Mouse (Mus musculus) left cerebral cortex, adult 6 months (tissue): ENCODE measurements around the gene Arpc2. TPM values are rescaled to one million over a fixed set of nuclear protein-coding genes. Genes with fewer than 3 reads are reported as not detected.

ENCODE experiments used
- long read RNA-seq, 2 experiments: library from polyadenylated mRNA; unstranded; transcript quantifications; one replicate each; pipeline ENCODE4 v2.0.0; 2019 to 2020
- polyA plus RNA-seq: library from polyadenylated mRNA; unstranded; fragments of <200 nt; fragmentation: Nextera tagmentation; gene quantifications from 2 replicates; pipeline ENCODE4 v1.2.3, GENCODE M21; 2021

Arpc2 gene
- 140 and 213 TPM in 2 replicates for polyA plus RNA-seq
- long read RNA-seq, experiment 1, transcript Arpc2-203 (11 exons, 1,439 nt) = minor isoform, 126 of 413 reads
- long read RNA-seq, experiment 1, transcript Arpc2-201 (10 exons, 1,404 nt) = major isoform, 241 of 413 reads
- long read RNA-seq, experiment 1, partial matches to known transcripts = 25 of 413 reads
- long read RNA-seq, experiment 1, other reads (novel, unspliced or antisense) = 21 of 413 reads
- long read RNA-seq, experiment 2, transcript Arpc2-201 (10 exons, 1,404 nt) = minor isoform, 68 of 210 reads
- long read RNA-seq, experiment 2, transcript Arpc2-203 (11 exons, 1,439 nt) = major isoform, 80 of 210 reads
- long read RNA-seq, experiment 2, partial matches to known transcripts = 55 of 210 reads
- long read RNA-seq, experiment 2, other reads (novel, unspliced or antisense) = 7 of 210 reads

DNA sequence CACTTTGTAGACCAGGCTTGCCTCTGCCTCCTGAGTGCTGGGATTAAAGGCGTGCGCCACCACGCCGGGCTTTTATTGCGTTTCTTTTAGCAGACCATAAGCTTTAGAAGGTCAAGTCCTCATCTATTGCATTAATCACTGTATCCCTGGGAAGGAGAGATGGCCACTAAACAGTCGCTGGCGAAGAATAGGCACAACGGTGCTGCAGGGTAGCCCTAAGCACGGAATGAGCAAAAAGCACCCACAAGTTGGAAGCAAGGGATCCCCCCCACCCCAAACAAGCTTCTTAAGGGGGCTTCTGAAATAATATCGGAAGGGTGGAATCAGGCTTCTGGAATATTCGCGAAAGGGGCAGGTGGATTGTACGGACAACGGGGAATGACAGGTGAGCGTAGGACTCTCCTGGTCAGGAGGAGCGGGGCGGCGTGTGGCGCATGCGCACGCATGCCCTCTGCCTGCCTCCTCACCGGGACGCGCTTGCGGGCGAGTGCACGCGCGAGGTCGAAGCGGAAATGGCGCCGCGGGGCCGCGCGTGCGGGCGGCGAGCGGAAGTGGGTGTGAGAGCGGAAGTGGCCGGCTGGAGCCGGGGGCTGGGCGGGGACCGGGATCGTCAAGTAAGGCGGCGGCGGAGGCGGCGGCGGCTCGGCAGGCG lies at the start of gene Arpc2:
Arpc2 (plus strand) TSS at position 147 of the 652 bp plus-strand sequence.

DNA sequence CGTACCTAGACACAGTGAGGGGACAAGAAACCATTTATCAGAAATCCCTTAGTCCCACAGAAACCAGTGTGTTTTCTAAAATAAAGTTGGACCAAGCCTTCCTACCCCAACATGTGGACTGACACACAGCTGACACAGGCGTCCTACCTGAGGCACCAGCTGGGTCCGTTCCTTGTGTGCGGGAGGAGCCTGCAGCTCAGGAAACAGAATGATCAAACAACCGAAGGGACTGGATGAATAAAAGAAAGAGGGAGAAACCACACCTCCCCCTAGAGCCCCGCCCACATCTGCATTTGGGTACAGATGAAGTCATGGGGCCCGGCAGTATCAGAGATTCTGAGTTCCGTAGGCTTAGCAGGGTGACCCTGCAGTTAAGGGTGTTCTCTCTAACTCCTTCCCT lies 41.4 kb upstream of the Arpc2 start, which contains the start of gene Cxcr1:
Cxcr1 (minus strand) TSS at position 187 of the 400 bp plus-strand sequence.

DNA sequence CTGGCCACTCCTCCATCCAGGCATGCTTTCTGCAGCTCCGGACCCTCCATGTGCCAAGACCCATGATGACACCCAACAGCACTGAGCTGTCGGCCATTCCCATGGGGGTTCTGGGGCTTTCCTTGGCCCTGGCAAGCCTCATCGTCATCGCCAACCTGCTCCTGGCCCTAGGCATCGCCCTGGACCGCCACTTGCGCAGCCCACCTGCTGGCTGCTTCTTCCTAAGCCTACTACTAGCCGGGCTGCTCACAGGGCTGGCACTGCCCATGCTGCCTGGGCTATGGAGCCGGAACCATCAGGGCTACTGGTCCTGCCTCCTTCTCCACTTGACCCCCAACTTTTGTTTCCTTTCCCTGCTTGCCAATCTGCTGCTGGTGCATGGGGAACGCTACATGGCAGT lies 42.7 kb downstream of the Arpc2 start, which contains the start of gene Gpbar1:
Gpbar1 (plus strand) TSS at position 13 of the 400 bp plus-strand sequence.

DNA sequence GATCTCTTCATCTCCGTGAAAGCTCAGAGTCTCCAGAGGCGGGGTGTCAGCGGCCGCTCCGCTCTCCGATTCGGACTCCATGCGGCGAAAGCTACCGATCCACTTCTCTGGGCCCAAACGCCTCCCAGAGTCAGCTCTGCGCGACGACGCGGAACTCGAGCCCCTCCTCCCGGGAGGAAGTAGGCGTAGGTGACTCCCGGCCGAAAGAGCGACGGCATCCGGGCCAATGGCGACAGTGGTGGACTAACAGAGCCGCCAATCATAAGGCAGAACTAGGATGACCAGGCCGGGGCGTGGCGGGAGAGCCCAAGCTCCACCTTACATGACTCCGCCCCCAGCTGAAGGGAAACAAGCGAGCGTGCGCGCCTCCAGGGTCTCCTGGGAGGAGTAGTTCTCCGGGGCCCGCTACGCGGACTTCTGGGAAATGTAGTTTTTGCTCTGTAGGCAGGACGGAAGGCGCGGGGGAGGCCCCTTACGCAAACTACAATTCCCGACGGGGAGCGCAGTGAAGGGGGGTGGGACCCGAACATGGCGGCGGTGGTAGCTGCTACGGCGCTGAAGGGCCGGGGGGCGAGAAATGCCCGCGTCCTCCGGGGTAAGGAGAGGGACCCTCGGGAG lies 48.8 kb downstream of the Arpc2 start, which contains the start of the genes Aamp and Pnkd:
Aamp (minus strand) TSS at position 196 of the 618 bp plus-strand sequence.
Pnkd (plus strand) TSS at position 388 of the 618 bp plus-strand sequence.

DNA sequence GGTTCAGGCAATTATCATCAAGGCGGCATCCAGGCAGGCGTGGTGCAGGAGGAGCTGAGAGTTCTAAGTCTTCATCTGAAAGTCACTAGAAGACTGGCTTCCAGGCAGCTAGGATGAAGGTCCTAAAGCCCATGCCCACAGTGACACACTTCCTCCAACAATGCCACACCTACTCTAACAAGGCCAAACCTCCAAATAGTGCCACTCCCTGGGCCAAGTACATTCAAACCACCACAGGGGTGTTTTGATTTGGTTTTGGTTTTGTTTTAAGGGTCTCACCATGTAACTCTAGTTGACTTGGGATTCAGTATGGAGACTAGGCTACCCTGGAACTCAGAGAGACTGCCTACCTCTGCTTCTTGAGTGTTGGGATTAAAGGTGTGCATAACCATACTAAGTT lies 69.6 kb downstream of the Arpc2 start, which contains the start of gene Tmbim1:
Tmbim1 (minus strand) TSS at position 101 of the 400 bp plus-strand sequence.

Other genes with a start within 250 kb of the Arpc2 start
- gene Tns1, start 111.6 kb upstream of the Arpc2 start, polyA plus RNA-seq = 8.0 and 15.0 TPM in 2 replicates
- not detected in 2 replicates for gene Rufy4, start 110.5 kb upstream of the Arpc2 start, polyA plus RNA-seq
- gene Cxcr2, start 82.1 kb upstream of the Arpc2 start, polyA plus RNA-seq = not detected in 2 replicates
- not detected in 2 replicates for gene Cxcr1, start 41.5 kb upstream of the Arpc2 start, polyA plus RNA-seq
- gene Gpbar1, start 42.5 kb downstream of the Arpc2 start, polyA plus RNA-seq = not detected in 2 replicates
- gene Aamp, start 48.7 kb downstream of the Arpc2 start, polyA plus RNA-seq = 211 and 254 TPM in 2 replicates
- gene Pnkd, start 48.8 kb downstream of the Arpc2 start, polyA plus RNA-seq = 214 and 279 TPM in 2 replicates
- gene Tmbim1, start 69.5 kb downstream of the Arpc2 start, polyA plus RNA-seq = 28.0 and 40.1 TPM in 2 replicates
- gene Catip, start 126.0 kb downstream of the Arpc2 start, polyA plus RNA-seq = 0.73 and 0.80 TPM in 2 replicates
- 1.5 and 2.1 TPM in 2 replicates for gene Slc11a1, start 139.1 kb downstream of the Arpc2 start, polyA plus RNA-seq
- gene Ctdsp1, start 155.4 kb downstream of the Arpc2 start, polyA plus RNA-seq = 4.5 and 7.5 TPM in 2 replicates
- 0.20 and 0.38 TPM in 2 replicates for gene Vil1, start 173.3 kb downstream of the Arpc2 start, polyA plus RNA-seq